Mouse (Mus musculus): ENCODE results near the gene Apbb2. TPM values are rescaled to one million over a fixed set of nuclear protein-coding genes. Genes with fewer than 3 reads are reported as not detected.

Apbb2 gene
- polyA plus RNA-seq, 1 experiment from 2014 or later: 5.6 TPM

DNA sequence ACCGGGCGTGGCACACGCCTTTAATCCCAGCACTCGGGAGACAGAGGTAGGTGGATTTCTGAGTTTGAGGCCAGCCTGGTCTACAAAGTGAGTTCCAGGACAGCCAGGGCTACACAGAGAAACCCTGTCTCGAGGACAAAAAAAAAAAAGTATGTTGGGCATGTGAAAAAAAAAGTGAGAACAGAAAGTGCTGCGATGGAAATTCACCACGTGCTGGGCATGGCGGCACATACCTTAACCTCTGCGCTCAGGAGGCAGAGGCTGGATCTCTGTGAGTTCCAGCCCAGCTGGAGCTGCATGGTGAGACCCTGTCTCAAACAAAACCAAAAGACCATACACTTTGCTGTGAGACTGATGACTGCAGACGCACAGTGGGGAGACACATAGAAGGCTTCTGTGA is 363.5 kb downstream of the Apbb2 start:
- H3K27ac ChIP-seq (ENCODE audit: low read depth): no peak overlapping the region
- TF ChIP-seq CTCF (IDR thresholded peaks at IDR 0.05; ENCODE audit: low read depth): no peak
- no peak for TF ChIP-seq EP300 (IDR thresholded peaks at IDR 0.05; ENCODE audit: low read depth)
- H3K27me3 ChIP-seq (ENCODE audit: insufficient read depth, low read length): 0 out of 2 replicates have a peak, but pooled peaks cover 6% of the 10 kb centered on the region
- no peaks in the 10 kb centered on the region; the same call in 1 of the 2 replicates for H3K9me3 ChIP-seq (ENCODE audit: low read length)
- peaks cover 2% of the 10 kb centered on the region; the same call in 1 of the 2 replicates for H3K4me1 ChIP-seq (ENCODE audit: insufficient read depth)
- WGBS (ENCODE audit: insufficient replicate concordance): 81% methylated on average over 10 of the region's 10 CpGs
- H3K36me3 ChIP-seq (replicated peaks; ENCODE audit: insufficient read depth, low read length): no peaks in the 10 kb centered on the region
- no peak overlapping the region for H3K4me2 ChIP-seq (ENCODE audit: low read depth, low read length)
- ATAC-seq (no peak), DNase-seq (no peak)
- no peak overlapping the region for H3K9ac ChIP-seq (replicated peaks)
- H3K4me3 ChIP-seq (ENCODE audit: low read depth, low read length): no peak overlapping the region

DNA sequence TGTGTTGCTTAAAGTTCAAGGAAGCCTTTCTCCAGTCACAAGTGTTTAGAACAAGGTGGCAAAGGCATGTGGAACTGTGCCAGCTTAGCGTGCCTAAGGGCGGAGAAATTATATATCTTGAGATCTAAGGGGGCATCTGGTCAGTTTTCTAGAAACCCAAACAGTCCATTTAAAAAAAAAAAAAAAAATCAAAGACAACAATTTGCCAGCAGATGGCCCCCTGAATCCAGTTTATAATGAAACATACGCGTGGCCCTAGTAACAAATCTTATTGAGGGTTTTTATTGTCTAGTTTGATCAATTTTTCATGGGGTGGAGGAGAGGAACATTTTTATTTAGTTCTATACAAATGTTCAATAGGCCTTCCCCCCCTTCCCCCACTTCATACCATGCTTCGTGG is 365.4 kb downstream of the Apbb2 start:
- H3K9me3 ChIP-seq (ENCODE audit: low read length): no peaks in the 10 kb centered on the region; the same call in 1 of the 2 replicates
- H3K4me2 ChIP-seq (ENCODE audit: low read depth, low read length): no peak overlapping the region
- H3K27ac ChIP-seq (ENCODE audit: low read depth): no peak overlapping the region
- ATAC-seq: no peak
- no peaks in the 10 kb centered on the region for H3K27me3 ChIP-seq (ENCODE audit: insufficient read depth, low read length)
- DNase-seq: no peak
- no peak for TF ChIP-seq EP300 (IDR thresholded peaks at IDR 0.05; ENCODE audit: low read depth)
- TF ChIP-seq CTCF (IDR thresholded peaks at IDR 0.05; ENCODE audit: low read depth): no peak
- no peaks in the 10 kb centered on the region for H3K36me3 ChIP-seq (replicated peaks; ENCODE audit: insufficient read depth, low read length)
- H3K4me1 ChIP-seq (ENCODE audit: insufficient read depth): no peaks in the 10 kb centered on the region
- no peak overlapping the region for H3K4me3 ChIP-seq (ENCODE audit: low read depth, low read length)
- WGBS (ENCODE audit: insufficient replicate concordance): 71% methylated on average over 5 of the region's 5 CpGs
- H3K9ac ChIP-seq (replicated peaks): no peak overlapping the region

Other genes with a start within 250 kb of the Apbb2 start
- gene Uchl1, start 57.3 kb upstream of the Apbb2 start, polyA plus RNA-seq (2015; fragmentation: Nextera tagmentation; extraction: Ambion mirVana): 2.1 and 2.7 TPM in 2 replicates
- gene Limch1, start 127.0 kb upstream of the Apbb2 start, polyA plus RNA-seq (2015; fragmentation: Nextera tagmentation; extraction: Ambion mirVana): 1.6 and 2.1 TPM in 2 replicates

All from liver, postnatal 0 days (tissue).